Mouse (Mus musculus): ENCODE data around the gene D3Ertd254e. TPM values are rescaled to one million over a fixed set of nuclear protein-coding genes. Genes with fewer than 3 reads are reported as not detected.
"Not testable (repeated sequence)": the region's sequence is repeated elsewhere in the genome, so short reads cannot be mapped to it uniquely, and the experiment has no call there.

D3Ertd254e gene
- polyA plus RNA-seq (2017; shearing (Covaris generic)), result 1 to 10 TPM; 7.5 to 7.9 TPM

- peak; percentile 98 for ATAC-seq
Observed at GRCm38 (mm10) chr3:36150934-36151686, at the start of gene D3Ertd254e. Gene D3Ertd254e (plus strand): TSS chr3:36151017.

- ATAC-seq, result no peak
Observed at GRCm38 (mm10) chr3:36116076-36116475, 34.7 kb upstream of the D3Ertd254e start.

DNA sequence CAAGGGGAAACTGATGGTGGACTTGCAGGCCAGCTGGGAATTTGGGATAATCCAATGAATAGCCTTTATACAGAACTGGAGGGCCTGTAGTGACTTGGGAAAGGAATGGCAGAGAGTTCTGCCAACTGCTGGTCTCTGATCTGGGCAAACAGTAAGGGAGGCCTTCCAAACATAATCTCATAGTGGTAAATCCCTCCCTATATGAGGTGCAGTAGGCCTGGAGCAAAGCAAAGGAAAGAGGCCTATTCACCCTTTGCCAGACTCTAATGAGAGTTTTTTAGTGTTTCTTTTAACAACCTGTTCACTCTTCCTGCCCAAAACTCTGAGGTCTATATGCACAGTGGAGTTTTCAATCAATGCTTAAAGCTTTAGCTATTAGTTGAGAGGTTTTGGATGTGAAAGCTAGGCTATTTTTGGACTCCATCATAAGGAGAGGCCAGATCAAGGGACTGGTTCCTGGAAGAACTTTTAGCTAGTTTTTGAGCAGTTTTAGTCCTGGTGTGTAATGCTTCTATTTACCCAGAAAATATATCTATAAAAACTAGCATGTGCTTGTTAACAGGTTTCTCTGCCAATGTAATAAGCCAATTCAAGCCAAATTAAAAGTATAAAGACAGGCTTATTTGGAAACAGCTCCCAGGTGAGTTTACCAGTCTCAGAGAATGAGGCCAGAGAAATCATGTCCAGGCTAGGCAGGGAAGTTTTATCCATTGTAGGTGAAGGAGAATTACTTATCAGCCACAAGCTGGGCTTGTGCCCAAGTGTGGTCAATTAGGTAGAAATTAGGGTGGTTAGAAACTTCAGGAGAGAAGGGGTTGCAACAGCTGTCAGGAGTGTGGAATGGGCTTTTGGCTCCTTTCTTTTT lies 30.9 kb upstream of the D3Ertd254e start:
- no peak for ATAC-seq

DNA sequence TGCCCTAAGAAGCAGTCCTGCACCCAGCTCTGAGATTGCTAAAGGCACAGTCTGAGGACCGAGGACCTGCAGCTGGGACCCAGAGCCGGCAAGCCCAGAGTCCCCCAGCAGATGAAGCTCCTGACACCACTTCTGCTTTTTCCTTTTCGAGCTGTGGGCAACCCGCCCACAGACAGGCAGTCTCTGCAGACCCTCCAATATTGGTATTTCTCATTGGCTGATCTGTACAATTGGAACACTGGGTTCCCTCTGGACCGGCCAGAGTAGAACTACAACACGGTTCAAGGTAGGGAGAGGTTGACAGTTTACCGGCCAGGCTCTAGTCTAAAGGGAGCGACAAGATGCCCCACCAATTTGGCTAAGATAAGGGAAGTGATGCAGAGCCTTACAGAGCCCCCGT lies 24.6 kb upstream of the D3Ertd254e start:
- not testable (repeated sequence) for ATAC-seq

GRCm38 (mm10) chr3:36136152-36136551 lies 14.7 kb upstream of the D3Ertd254e start:
- no peak for ATAC-seq

GRCm38 (mm10) chr3:36137560-36137959 lies 13.3 kb upstream of the D3Ertd254e start:
- ATAC-seq, result peak; percentile 49

GRCm38 (mm10) chr3:36138171-36138660 lies 12.6 kb upstream of the D3Ertd254e start:
- ATAC-seq, result no peak

- ATAC-seq, result no peak
Observed at GRCm38 (mm10) chr3:36138996-36139395, 11.8 kb upstream of the D3Ertd254e start.

DNA sequence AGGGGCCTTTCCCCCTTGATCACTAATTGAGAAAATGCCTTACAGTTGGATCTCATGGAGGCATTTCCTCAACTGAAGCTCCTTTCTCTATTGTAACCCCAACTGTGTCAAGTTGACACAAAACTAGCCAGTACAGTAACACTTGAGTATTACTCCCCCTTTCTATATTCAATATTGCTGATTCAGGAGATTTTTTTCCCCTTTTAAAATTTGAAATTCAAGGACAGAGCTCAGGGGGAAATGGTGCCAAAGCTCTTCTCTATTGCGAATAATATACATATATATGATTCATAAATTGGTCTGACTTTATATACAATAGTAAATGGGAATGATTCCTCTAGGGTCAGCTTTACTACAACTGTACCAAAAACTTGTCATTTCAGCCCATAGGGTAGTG lies 282 bp upstream of the D3Ertd254e start:
- peak; percentile 1 for ATAC-seq

GRCm38 (mm10) chr3:36155268-36155667 lies 4.5 kb downstream of the D3Ertd254e start:
- ATAC-seq, result no peak

GRCm38 (mm10) chr3:36170670-36171210 lies 19.9 kb downstream of the D3Ertd254e start:
- ATAC-seq, result no peak

- no peak for ATAC-seq
Observed at GRCm38 (mm10) chr3:36171348-36171747, 20.5 kb downstream of the D3Ertd254e start.

- ATAC-seq, result no peak
Observed at GRCm38 (mm10) chr3:36173761-36174160, 22.9 kb downstream of the D3Ertd254e start.

DNA sequence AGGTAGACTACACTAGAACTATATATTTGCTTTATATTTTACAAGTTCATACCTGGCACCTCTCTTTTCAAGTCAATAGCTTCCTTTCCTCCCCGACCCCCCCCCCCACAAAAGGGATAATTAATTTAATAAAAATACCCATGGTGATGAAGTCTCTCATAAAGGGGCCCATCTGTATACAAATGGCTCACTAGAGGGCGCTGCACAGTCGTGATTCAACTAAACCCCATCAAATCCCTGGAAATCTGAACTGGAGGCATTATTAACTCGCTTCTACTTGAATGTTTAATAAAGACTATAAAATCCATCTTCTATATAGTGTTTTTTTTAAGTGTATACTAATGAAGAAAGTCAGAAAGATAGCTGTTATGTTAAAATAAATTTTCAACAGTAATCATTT lies 30.7 kb downstream of the D3Ertd254e start:
- no peak for ATAC-seq

DNA sequence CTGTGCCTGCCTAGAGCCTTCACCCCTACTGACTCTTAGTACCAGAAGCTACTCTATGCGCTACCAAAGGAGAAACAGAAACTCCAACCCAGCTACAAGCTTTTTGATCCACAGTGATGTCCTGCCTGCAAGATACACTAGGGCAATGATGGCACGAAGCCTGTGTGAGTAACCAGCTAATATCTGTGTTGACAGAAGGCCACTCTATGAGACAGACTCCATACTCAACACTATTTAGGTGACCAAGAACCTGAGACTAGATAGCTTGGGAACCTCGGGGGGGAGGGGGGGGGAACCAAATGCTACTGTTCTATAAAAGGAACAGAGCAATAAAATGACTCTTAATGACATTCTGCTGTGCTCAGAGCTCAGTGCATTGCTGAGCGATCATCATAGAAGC lies 35.7 kb downstream of the D3Ertd254e start:
- ATAC-seq, result no peak

- no peak for ATAC-seq
Observed at GRCm38 (mm10) chr3:36189243-36189642, 38.4 kb downstream of the D3Ertd254e start.

DNA sequence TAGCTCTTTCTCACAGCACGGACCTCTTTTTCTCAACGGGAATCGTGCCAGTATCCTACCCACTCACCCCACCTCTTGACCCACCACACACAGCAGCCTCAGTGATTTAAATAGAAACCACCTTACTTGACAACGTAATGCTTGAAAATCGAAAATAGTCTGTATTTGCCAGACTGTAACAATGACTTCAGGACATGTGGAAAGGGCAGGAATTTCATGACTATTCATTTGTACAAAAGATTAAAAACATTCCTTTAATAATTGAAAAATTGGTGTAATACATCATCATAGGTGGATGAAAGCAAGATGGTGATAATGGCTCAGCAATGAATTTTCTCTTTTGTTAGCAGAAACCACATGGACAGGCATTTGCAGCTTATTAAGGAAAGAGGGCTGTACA lies 50.3 kb downstream of the D3Ertd254e start:
- no peak for ATAC-seq

DNA sequence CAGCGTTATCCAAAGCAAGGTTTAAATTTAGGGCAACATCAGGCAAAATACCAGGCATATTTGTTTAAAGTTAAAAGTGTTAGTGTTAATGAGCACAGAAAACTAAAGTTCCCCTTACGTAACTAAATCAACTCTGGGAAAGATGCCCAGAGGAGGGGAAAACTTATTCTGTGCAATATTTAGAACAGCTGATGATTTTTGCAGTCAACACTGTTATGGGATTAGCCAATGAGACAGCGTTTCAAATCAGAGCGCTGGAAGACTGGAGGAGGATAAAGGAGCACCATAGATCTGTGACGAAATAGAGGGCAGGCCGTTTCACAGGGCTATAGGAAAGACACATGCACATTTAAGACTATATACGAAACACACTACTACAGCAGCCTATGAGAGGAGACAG lies 52.1 kb downstream of the D3Ertd254e start:
- ATAC-seq, result no peak

GRCm38 (mm10) chr3:36207520-36208264 lies 56.9 kb downstream of the D3Ertd254e start:
- no peak for ATAC-seq

DNA sequence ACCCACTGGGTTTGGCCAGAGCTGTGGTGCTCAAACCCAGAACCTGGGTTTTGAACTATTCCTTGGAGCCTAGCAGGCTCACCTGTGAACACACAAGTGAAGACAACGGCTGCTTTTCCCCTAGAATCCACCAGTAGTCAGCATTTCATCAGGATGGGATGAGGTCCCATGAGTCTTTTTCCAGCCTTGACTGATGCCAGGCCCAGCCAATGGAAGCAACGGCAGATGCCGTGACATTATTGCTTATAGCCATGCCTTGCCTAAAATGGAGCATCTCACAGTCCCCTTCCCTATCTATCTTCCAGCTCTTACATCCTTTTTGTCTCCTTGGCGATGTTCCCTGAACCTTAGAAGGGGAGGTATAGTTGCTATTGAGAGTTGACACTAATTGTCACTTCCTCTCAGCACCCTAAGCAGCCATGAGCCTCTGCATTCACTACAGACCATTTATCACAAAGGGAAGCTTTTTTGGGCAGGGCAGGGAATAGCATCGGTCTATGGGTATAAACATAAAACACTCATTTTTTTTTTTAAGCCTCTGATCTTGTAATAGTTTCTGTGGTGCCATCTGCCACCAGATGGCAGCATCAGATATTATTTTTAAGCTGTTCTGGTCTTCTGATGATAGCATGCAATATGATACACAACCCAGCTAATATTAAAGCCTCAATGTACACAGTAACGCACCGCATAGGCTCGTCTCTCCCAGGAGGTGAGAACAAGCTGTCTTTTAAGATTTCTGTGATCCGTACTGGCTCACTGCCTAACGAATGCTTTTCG lies 59.1 kb downstream of the D3Ertd254e start:
- ATAC-seq, result no peak

- no peak for ATAC-seq
Observed at GRCm38 (mm10) chr3:36210939-36211338, 60.1 kb downstream of the D3Ertd254e start.

- ATAC-seq, result no peak
Observed at GRCm38 (mm10) chr3:36212758-36213157, 61.9 kb downstream of the D3Ertd254e start.
